Mouse (Mus musculus): ENCODE data around the gene Capn1. TPM values are rescaled to one million over a fixed set of nuclear protein-coding genes. Genes with fewer than 3 reads are reported as not detected.

Capn1 gene
- polyA plus RNA-seq, 1 experiment, result 18.5 TPM

GRCm38 (mm10) chr19:6042293-6042692 lies 26.6 kb upstream of the Capn1 start:
- TF ChIP-seq CTCF (IDR thresholded peaks at IDR 0.05; ENCODE audit: extremely low read depth, insufficient read depth, low read length) (no peak), POLR2A (IDR thresholded peaks at IDR 0.05; ENCODE audit: extremely low read depth, insufficient read depth, low read length) (no peak)
- H3K4me3 ChIP-seq (ENCODE audit: insufficient read depth, low read length), result no peak overlapping the region
- H3K4me1 ChIP-seq (ENCODE audit: control insufficient read depth, insufficient read depth, low read length), result 0 out of 2 replicates have a peak, but pooled peaks cover 2% of the 10 kb centered on the region
- H3K27ac ChIP-seq (ENCODE audit: insufficient read depth, low read length), result no peak overlapping the region

GRCm38 (mm10) chr19:6040002-6040401 lies 24.3 kb upstream of the Capn1 start:
- Histone ChIP-seq H3K4me1 (ENCODE audit: control insufficient read depth, insufficient read depth, low read length) (no peaks in the 10 kb centered on the region), H3K27ac (ENCODE audit: insufficient read depth, low read length) (no peak overlapping the region), H3K4me3 (ENCODE audit: insufficient read depth, low read length) (no peak overlapping the region)
- TF ChIP-seq CTCF (IDR thresholded peaks at IDR 0.05; ENCODE audit: extremely low read depth, insufficient read depth, low read length) (no peak), POLR2A (IDR thresholded peaks at IDR 0.05; ENCODE audit: extremely low read depth, insufficient read depth, low read length) (no peak)

- H3K4me3 ChIP-seq (ENCODE audit: insufficient read depth, low read length), result no peak overlapping the region
- H3K27ac ChIP-seq (ENCODE audit: insufficient read depth, low read length), result no peak overlapping the region
Observed at GRCm38 (mm10) chr19:6038326-6038725, 22.6 kb upstream of the Capn1 start.

GRCm38 (mm10) chr19:6037695-6038094 lies 22.0 kb upstream of the Capn1 start:
- H3K4me1 ChIP-seq (ENCODE audit: control insufficient read depth, insufficient read depth, low read length), result no peaks in the 10 kb centered on the region
- H3K4me3 ChIP-seq (ENCODE audit: insufficient read depth, low read length), result no peak overlapping the region
- TF ChIP-seq POLR2A (IDR thresholded peaks at IDR 0.05; ENCODE audit: extremely low read depth, insufficient read depth, low read length) (no peak), CTCF (IDR thresholded peaks at IDR 0.05; ENCODE audit: extremely low read depth, insufficient read depth, low read length) (no peak)
- no peak overlapping the region for H3K27ac ChIP-seq (ENCODE audit: insufficient read depth, low read length)

More at GRCm38 (mm10) chr19:6038326-6038725, 22.6 kb upstream of the Capn1 start:
- H3K4me1 ChIP-seq (ENCODE audit: control insufficient read depth, insufficient read depth, low read length), result no peaks in the 10 kb centered on the region
- TF ChIP-seq CTCF (IDR thresholded peaks at IDR 0.05; ENCODE audit: extremely low read depth, insufficient read depth, low read length), result no peak
- TF ChIP-seq POLR2A (IDR thresholded peaks at IDR 0.05; ENCODE audit: extremely low read depth, insufficient read depth, low read length), result no peak

- TF ChIP-seq POLR2A (IDR thresholded peaks at IDR 0.05; ENCODE audit: extremely low read depth, insufficient read depth, low read length), result no peak
- no peak for TF ChIP-seq CTCF (IDR thresholded peaks at IDR 0.05; ENCODE audit: extremely low read depth, insufficient read depth, low read length)
- no peaks in the 10 kb centered on the region for H3K4me1 ChIP-seq (ENCODE audit: control insufficient read depth, insufficient read depth, low read length)
Observed at GRCm38 (mm10) chr19:6035966-6036585, 20.4 kb upstream of the Capn1 start.

GRCm38 (mm10) chr19:6030520-6031280 lies 15.0 kb upstream of the Capn1 start:
- no peaks in the 10 kb centered on the region for H3K4me1 ChIP-seq (ENCODE audit: control insufficient read depth, insufficient read depth, low read length)
- no peak overlapping the region for H3K27ac ChIP-seq (ENCODE audit: insufficient read depth, low read length)
- no peak for TF ChIP-seq CTCF (IDR thresholded peaks at IDR 0.05; ENCODE audit: extremely low read depth, insufficient read depth, low read length)
- TF ChIP-seq POLR2A (IDR thresholded peaks at IDR 0.05; ENCODE audit: extremely low read depth, insufficient read depth, low read length), result no peak
- no peak overlapping the region for H3K4me3 ChIP-seq (ENCODE audit: insufficient read depth, low read length)

More at GRCm38 (mm10) chr19:6035966-6036585, 20.4 kb upstream of the Capn1 start:
- Histone ChIP-seq H3K27ac (ENCODE audit: insufficient read depth, low read length) (no peak overlapping the region), H3K4me3 (ENCODE audit: insufficient read depth, low read length) (no peak overlapping the region)

- TF ChIP-seq POLR2A (IDR thresholded peaks at IDR 0.05; ENCODE audit: extremely low read depth, insufficient read depth, low read length), result no peak
- Histone ChIP-seq H3K27ac (ENCODE audit: insufficient read depth, low read length) (no peak overlapping the region), H3K4me3 (ENCODE audit: insufficient read depth, low read length) (no peak overlapping the region), H3K4me1 (ENCODE audit: control insufficient read depth, insufficient read depth, low read length) (no peaks in the 10 kb centered on the region)
Observed at GRCm38 (mm10) chr19:6029426-6029825, 13.7 kb upstream of the Capn1 start.

- TF ChIP-seq CTCF (IDR thresholded peaks at IDR 0.05; ENCODE audit: extremely low read depth, insufficient read depth, low read length), result no peak
- TF ChIP-seq POLR2A (IDR thresholded peaks at IDR 0.05; ENCODE audit: extremely low read depth, insufficient read depth, low read length), result no peak
- Histone ChIP-seq H3K27ac (ENCODE audit: insufficient read depth, low read length) (no peak overlapping the region), H3K4me1 (ENCODE audit: control insufficient read depth, insufficient read depth, low read length) (no peaks in the 10 kb centered on the region), H3K4me3 (ENCODE audit: insufficient read depth, low read length) (no peak overlapping the region)
Observed at GRCm38 (mm10) chr19:6028991-6029390, 13.3 kb upstream of the Capn1 start.

GRCm38 (mm10) chr19:6023930-6024329 lies 8.2 kb upstream of the Capn1 start:
- H3K4me3 ChIP-seq (ENCODE audit: insufficient read depth, low read length), result no peak overlapping the region
- H3K4me1 ChIP-seq (ENCODE audit: control insufficient read depth, insufficient read depth, low read length), result no peaks in the 10 kb centered on the region
- H3K27ac ChIP-seq (ENCODE audit: insufficient read depth, low read length), result no peak overlapping the region
- TF ChIP-seq CTCF (IDR thresholded peaks at IDR 0.05; ENCODE audit: extremely low read depth, insufficient read depth, low read length) (no peak), POLR2A (IDR thresholded peaks at IDR 0.05; ENCODE audit: extremely low read depth, insufficient read depth, low read length) (no peak)

- TF ChIP-seq CTCF (IDR thresholded peaks at IDR 0.05; ENCODE audit: extremely low read depth, insufficient read depth, low read length) (no peak), POLR2A (IDR thresholded peaks at IDR 0.05; ENCODE audit: extremely low read depth, insufficient read depth, low read length) (no peak)
- no peaks in the 10 kb centered on the region for H3K4me1 ChIP-seq (ENCODE audit: control insufficient read depth, insufficient read depth, low read length)
Observed at GRCm38 (mm10) chr19:6023059-6023458, 7.4 kb upstream of the Capn1 start.

More at GRCm38 (mm10) chr19:6023059-6023458, 7.4 kb upstream of the Capn1 start:
- Histone ChIP-seq H3K27ac (ENCODE audit: insufficient read depth, low read length) (no peak overlapping the region), H3K4me3 (ENCODE audit: insufficient read depth, low read length) (no peak overlapping the region)

Measured in cortical plate, adult 2 months (tissue).